Mouse (Mus musculus) liver, adult 2 months (tissue): ENCODE measurements at regions not wholly inside any gene's neighbourhood (a gene's known extent, or its start where the extent isn't known, plus 50 kb on each side); places are given as distances from the start of the nearest gene placed in this dataset.

Experiments used
- DNase-seq: peaks from one replicate; pipeline ENCODE4 v3.0.0-alpha.2; 2011; ENCODE audit warnings: low read depth, low spot score; ENCODE audit errors: extremely low read depth
- H3K27ac ChIP-seq: fragments of 200-500 bp; replicated peaks from 2 replicates; pipeline ENCODE4 v1.5.1; 2012; ENCODE audit warnings: low read depth, mild to moderate bottlenecking, control low read depth, inconsistent platforms, low read length; ENCODE audit not compliant: insufficient read depth
- H3K27me3 ChIP-seq: fragments of 200-500 bp; 2 replicates; pipeline ENCODE4 v1.6.1; 2012; ENCODE audit warnings: mild to moderate bottlenecking, moderate library complexity, low read length, inconsistent platforms; ENCODE audit not compliant: control insufficient read depth, insufficient read depth
- H3K36me3 ChIP-seq: fragments of 200-500 bp; 2 replicates; pipeline ENCODE4 v1.6.1; 2012; ENCODE audit warnings: low read length, inconsistent platforms; ENCODE audit not compliant: control insufficient read depth, insufficient read depth
- H3K4me1 ChIP-seq: fragments of 200-500 bp; 2 replicates; pipeline ENCODE4 v1.6.1; 2011; ENCODE audit warnings: low read length; ENCODE audit not compliant: control insufficient read depth, insufficient read depth
- H3K4me3 ChIP-seq: fragments of 200-500 bp; 2 replicates; pipeline ENCODE4 v1.5.1; 2011; ENCODE audit warnings: low read depth, mild to moderate bottlenecking, control low read depth, low read length, moderate library complexity; ENCODE audit not compliant: insufficient read depth
- H3K79me2 ChIP-seq: fragments of 200-500 bp; 2 replicates; pipeline ENCODE4 v1.6.1; 2012; ENCODE audit warnings: inconsistent platforms, mild to moderate bottlenecking, low read length, moderate library complexity; ENCODE audit not compliant: control insufficient read depth, insufficient read depth
- H3K9ac ChIP-seq: fragments of 200-500 bp; 2 replicates; pipeline ENCODE4 v1.6.1; 2012; ENCODE audit warnings: low read depth, mild to moderate bottlenecking, control low read depth, inconsistent platforms, low read length
- CTCF ChIP-seq: fragments of 200-500 bp; IDR thresholded peaks from 2 replicates; pipeline ENCODE4 v1.5.1; 2011; ENCODE audit warnings: low read depth, low read length, control low read depth
- POLR2A ChIP-seq: fragments of 200-500 bp; IDR thresholded peaks from 2 replicates; pipeline ENCODE4 v1.6.1; 2011; ENCODE audit warnings: low read length, control low read depth; ENCODE audit not compliant: insufficient read depth; ENCODE audit errors: extremely low read depth
- WGBS: fragments of 180-500 bp; shearing (Covaris S2); methylation state at CpG from one replicate; pipeline ENCODE4 v1.1.7; 2018; 5-methylcytosine and 5-hydroxymethylcytosine counted together

DNA sequence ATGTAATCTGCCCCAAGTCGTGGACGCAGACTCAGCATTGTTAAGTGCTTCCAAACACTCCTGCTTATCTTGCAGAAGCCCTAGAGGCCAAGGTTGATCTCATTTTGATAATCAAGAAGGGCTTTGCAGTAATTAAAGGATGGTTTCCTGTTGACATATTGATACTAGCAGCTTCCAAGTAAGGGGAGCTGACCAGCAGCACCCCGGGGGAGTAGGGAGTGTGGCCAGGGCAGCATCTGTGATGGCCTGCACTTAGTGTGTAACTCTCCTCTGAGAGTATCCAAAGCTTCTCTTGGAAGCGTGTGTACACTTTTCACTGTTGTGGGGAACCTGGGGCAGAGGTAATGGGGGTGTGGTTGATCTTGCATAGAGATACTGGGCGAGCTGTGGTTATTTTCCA is 198.1 kb downstream of the Ttc32 start:
- TF ChIP-seq POLR2A (no peak), CTCF (no peak)
- Histone ChIP-seq H3K9ac (no peak overlapping the region), H3K79me2 (no peaks in the 10 kb centered on the region), H3K27ac (no peak overlapping the region), H3K36me3 (no peaks in the 10 kb centered on the region), H3K27me3 (no peaks in the 10 kb centered on the region), H3K4me3 (no peak overlapping the region), H3K4me1 (no peaks in the 10 kb centered on the region)
- 74% methylated on average over 5 of the region's 5 CpGs for WGBS
- no peak for DNase-seq

- no peak overlapping the region for H3K27ac ChIP-seq
- 80% methylated on average over 2 of the region's 2 CpGs for WGBS
- no peak overlapping the region for H3K4me3 ChIP-seq
- H3K4me1 ChIP-seq: no peaks in the 10 kb centered on the region
- H3K9ac ChIP-seq: no peak overlapping the region
- no peaks in the 10 kb centered on the region for H3K36me3 ChIP-seq
- TF ChIP-seq CTCF (no peak), POLR2A (no peak)
- no peaks in the 10 kb centered on the region for H3K27me3 ChIP-seq
- no peaks in the 10 kb centered on the region for H3K79me2 ChIP-seq
- DNase-seq: no peak
These were observed 198.7 kb downstream of the Ttc32 start for GRCm38 (mm10) chr12:9228486-9228885.

- whole genome bisulfite sequencing: 74% methylated on average over 4 of the region's 4 CpGs
- no peak overlapping the region for H3K4me3 ChIP-seq
These were observed 200.2 kb downstream of the Ttc32 start for GRCm38 (mm10) chr12:9229981-9230380.

DNA sequence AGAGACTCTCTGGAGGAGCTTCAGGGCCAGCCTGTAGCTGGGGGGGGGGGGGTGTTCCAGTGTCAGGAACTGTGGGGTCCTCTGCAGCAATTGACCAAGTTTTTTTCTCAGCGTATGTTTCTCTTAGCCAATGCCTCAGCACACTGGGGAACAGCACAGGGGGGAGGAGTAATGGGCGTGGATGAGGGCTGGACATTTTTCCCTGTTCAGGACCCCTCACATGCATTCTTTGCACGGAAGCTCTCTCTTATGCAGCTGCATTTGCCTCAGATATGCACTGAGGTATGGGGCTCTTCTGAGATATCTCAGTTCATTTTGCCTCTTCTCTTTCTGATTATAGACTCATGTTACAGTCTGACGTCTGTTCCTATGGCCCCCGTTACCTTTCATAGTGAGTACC is 200.8 kb downstream of the Ttc32 start:
- Histone ChIP-seq H3K4me3 (no peak overlapping the region), H3K27ac (no peak overlapping the region), H3K9ac (no peak overlapping the region), H3K79me2 (no peaks in the 10 kb centered on the region), H3K27me3 (no peaks in the 10 kb centered on the region), H3K36me3 (no peaks in the 10 kb centered on the region), H3K4me1 (no peaks in the 10 kb centered on the region)
- no peak for TF ChIP-seq POLR2A
- no peak for TF ChIP-seq CTCF
- 79% methylated on average over 5 of the region's 5 CpGs for WGBS
- no peak for DNase-seq

More at GRCm38 (mm10) chr12:9229981-9230380, 200.2 kb downstream of the Ttc32 start:
- no peaks in the 10 kb centered on the region for H3K4me1 ChIP-seq
- no peak overlapping the region for H3K9ac ChIP-seq
- no peaks in the 10 kb centered on the region for H3K79me2 ChIP-seq
- no peaks in the 10 kb centered on the region for H3K27me3 ChIP-seq
- DNase-seq: no peak
- no peak overlapping the region for H3K27ac ChIP-seq
- H3K36me3 ChIP-seq: no peaks in the 10 kb centered on the region
- TF ChIP-seq POLR2A (no peak), CTCF (no peak)

DNA sequence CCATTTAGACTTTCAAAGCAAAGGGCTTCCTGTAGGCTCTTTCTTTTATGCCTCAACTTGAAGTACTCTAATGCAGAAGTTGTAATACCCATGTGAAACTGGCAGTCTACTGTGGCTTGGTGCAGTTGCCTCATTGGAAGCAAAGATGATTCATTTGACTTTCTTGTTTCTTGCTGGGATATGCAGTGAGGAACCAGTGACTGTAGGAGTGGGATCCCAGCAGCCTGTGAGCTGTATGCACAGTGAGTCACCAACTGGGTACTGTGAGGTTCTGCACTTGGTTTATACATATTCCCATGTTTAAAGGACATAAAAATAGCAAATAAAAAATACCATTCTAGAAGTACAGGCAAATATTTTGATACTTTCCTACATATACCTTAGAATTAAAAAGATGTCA is 202.6 kb downstream of the Ttc32 start:
- H3K4me3 ChIP-seq: no peak overlapping the region
- H3K27me3 ChIP-seq: no peaks in the 10 kb centered on the region
- no peak overlapping the region for H3K9ac ChIP-seq
- H3K27ac ChIP-seq: no peak overlapping the region
- TF ChIP-seq POLR2A (no peak), CTCF (no peak)
- no peaks in the 10 kb centered on the region for H3K36me3 ChIP-seq
- DNase-seq: no peak
- H3K4me1 ChIP-seq: no peaks in the 10 kb centered on the region
- no peaks in the 10 kb centered on the region for H3K79me2 ChIP-seq

GRCm38 (mm10) chr12:9235866-9236265 is 206.1 kb downstream of the Ttc32 start:
- no peak for DNase-seq
- 61% methylated on average over 4 of the region's 4 CpGs for WGBS
- Histone ChIP-seq H3K9ac (no peak overlapping the region), H3K4me1 (no peaks in the 10 kb centered on the region), H3K36me3 (no peaks in the 10 kb centered on the region), H3K79me2 (no peaks in the 10 kb centered on the region), H3K27me3 (no peaks in the 10 kb centered on the region), H3K4me3 (no peak overlapping the region), H3K27ac (no peak overlapping the region)
- TF ChIP-seq CTCF: no peak
- no peak for TF ChIP-seq POLR2A
